Mouse (Mus musculus) T-helper 1 cell (primary cell): ENCODE results near the gene Pdhx.

ENCODE experiments used
- in situ Hi-C: fragments of 300-600 bp; cut with MboI, MseI; formaldehyde crosslinking; loops from one replicate; pipeline ENCODE4 v1.15.1; 2025; ENCODE audit warnings: high pct_unique_total_duplicates

Pdhx gene

DNA sequence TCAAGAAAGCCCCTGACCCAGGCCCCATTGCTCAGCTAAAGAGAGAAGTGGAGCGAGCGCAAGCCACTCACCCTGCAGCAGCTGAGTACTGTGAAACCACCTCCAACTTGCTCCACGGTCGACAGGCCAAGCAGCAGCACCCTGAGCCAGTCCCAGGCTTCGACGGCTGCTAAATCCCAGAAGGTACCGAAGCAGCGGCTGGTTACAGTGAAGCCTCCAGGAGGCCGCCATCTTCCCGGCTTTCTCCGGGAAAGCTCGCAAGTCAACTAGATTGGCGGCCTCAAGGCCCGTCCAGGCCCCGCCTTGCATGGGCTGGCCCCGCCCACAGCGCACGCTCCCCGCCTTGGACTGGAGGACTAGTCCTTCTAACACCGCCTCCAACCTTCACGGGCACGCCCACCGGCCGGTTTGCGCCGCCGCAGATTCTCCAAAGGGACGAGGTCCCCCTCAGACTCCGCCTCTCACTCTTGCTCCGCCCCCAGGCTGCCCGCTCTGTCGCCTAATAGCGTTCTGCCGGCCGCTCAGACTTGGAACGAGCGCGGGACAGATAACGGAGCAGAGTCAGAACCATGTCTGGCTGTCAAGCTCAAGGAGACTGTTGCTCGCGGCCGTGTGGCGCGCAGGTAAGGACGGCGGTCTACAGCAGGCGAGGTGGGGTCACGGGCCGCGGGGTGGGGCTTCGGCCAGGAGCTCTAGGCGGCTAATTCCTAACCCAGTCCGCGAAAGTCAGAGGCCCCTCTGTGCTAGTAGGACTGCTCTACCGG, at the start of gene Pdhx, which contains the start of gene Apip:
TSS of gene Pdhx (minus strand) at position 295 of the 764 bp plus-strand sequence.
TSS of gene Apip (plus strand) at position 457 of the 764 bp plus-strand sequence.
- in situ Hi-C loops: no loop called here

DNA sequence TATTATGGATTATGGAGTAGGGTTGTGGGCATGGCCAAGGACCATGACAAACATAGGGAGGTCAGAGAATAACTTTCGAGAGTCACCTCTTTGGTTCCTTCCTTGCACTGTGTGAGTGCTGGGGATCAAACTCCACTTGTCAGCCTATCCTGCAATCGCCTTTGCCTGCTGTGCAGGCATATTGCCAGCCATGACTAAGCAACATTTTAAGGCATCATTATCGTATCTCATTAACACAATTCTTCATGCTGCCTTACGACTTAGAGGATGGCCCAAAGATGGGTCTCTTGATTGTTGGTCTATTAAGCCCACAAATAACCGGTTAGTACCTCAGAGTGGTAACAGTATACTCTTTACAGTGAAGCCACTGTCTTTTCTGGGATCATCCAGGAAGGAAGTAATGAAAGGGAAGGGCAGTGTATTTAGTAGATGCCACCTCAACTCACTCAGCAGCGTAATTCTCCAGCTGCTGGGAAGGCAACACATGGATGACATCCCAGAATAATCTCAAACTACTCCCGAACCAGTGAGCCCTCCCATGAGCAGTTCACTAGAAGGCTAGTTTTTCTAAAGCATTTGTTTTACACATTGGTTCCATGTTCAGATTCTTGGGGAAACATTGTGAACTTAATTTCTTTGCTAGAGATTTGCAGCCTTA, 46.0 kb upstream of the Pdhx start:
- in situ Hi-C loops: no loop called here

DNA sequence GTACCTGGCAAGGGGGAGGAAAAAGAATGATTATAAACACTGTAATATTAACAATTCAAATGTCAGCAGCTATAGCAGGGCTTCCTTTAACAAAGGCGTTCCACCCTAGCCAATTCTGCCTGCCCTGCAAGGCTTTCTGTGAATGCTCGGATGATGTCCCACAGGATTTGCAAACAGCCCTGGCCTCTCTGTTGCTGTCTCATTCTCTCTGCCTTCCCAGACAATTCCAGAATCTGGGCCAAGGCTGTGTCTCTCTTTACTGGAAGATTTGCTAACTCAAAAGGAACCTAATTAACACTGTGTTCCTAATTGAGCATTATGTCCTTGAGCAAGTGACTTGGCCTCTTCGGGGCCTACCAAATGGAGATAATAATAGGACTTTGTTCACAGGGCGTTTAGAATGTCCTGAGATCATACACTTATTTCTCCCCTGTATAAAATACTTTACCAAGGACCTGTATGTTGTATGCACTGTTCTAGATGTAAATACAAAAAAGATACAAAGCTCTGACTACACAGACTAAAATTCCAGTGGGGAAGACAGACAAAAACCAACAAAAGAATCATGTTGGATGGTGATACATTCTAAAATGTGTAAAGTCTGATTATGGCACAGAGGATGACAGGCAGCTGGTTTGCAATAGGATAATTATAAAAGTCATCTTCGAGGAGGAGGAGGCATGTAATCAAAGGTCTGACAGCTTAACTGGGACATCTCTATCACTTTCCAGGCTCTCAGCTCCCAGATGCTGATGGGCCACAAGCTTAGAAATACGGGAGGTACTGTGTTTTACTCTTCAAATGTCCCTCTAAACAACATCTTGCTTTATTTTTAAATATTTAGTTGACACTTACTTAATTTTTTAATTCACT, 45.2 kb upstream of the Pdhx start:
- in situ Hi-C loops: no loop called here

DNA sequence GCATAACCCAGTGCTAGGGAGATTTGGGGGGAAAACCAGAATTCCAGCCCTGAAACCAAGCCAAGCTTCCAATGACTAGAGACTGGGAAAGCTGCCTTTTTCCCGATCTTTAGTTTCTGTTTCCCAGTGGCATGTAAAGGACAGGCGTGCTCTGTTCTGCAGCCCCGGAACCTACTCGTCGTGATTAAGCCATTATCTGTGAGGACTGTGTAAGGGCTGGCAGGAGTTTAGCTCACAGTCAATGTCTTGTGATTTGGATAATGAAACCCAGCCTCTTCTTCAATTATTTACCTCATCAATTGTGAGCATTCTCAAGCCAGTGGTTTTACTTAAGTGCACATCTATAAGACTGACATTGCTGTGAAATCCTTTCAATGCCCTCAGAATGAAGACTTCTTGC, 43.9 kb upstream of the Pdhx start:
- in situ Hi-C loops: no loop called here

DNA sequence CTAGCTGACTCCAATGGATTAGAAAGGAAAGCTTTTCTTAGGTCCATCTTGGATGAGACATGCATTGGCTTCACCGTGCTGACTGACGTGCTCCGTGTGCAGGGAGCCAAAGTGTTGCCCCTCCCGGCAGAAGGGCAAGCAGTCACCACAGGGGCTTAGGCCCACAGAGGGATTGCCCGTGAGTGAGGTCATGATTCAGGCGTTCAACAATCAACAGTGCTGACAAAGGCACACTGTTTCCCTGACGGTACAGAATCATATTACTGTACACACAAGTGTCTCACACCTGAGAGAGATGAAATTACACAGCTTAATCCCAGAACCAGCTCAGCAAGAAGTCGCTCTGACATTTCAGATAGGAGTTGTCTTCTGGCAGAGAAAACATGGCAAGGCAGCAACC, 38.4 kb upstream of the Pdhx start:
- in situ Hi-C loops: no loop called here

DNA sequence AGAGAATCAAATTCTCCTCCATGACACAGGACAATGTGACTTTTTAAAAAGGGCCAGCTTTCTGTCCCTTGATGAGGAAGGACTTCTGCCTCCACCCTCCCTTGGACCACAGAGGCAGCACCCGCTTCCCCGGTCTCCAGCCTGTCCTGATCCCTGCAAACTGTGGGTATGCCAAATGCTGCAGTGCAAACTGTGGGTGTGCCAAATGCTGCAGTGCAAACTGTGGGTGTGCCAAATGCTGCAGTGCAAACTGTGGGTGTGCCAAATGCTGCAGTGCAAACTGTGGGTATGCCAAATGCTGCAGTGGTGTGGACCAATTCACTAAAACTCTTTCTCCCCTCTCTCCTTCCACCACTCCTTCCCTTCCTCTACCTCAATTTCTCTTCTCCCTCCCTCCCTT, 32.9 kb upstream of the Pdhx start:
- in situ Hi-C loops: no loop called here

DNA sequence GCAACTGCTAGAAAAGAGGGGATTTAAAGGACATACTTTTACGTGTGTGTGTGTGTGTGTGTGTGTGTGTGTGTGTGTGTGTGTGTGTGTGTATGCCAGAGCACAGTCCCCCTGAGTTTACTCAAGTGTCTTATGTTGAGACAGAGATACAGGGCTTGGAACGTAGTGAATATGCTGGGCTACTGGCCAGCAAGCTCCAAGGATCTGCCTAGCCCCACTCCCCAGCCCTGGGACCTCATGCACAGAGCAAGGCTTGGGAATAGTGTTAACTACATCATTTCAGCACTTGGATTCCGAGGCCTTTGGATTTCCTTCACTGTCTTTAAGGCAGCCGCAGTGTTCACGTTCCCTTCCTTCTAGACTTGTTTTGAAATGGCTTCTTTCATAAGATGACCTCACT, 29.3 kb upstream of the Pdhx start:
- in situ Hi-C loops: no loop called here

DNA sequence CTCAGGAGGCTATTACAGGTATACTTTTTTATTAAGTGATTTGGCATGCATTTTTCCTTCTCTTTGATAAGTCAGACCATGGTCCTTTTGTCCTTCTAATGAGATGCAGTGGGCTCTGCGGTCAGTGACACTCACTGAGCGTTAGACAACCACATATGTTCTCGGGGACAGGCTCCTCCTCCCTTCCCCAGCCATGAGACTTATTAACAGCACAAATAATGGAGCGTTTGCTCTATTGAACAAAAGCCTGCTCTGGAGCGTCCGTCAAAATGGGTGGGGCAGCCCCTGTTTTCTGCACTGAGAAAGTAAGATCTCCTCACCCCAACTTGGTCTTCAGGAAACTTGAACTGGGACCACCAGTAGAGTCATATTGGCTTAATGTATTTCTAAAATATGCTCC, 16.2 kb upstream of the Pdhx start:
- in situ Hi-C loops: loop anchor here (5.0 to 10.0 kb wide), 2 partner anchors 258 to 415 kb away; no protein-coding TSS in a partner anchor

DNA sequence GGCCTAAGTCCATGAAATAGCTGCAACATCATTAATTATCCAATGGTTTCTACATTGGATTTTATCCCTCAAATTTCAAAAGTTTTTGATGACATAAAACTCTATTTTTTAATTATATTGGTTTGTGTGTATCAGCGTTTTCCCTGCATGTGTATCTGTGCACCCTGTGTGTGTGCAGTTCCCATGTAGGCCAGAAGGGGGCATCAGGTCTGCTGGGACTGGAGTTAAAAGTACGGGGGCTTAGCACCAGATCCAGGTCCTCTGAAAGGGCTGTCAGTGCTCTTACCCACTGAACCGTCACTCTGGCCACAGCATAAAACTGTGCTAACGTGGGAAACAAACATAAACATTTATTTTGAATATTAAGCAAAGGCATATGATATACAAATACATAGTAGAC, 14.8 kb upstream of the Pdhx start:
- in situ Hi-C loops: loop anchor here (5.0 to 10.0 kb wide), 2 partner anchors 259 to 413 kb away; no protein-coding TSS in a partner anchor

DNA sequence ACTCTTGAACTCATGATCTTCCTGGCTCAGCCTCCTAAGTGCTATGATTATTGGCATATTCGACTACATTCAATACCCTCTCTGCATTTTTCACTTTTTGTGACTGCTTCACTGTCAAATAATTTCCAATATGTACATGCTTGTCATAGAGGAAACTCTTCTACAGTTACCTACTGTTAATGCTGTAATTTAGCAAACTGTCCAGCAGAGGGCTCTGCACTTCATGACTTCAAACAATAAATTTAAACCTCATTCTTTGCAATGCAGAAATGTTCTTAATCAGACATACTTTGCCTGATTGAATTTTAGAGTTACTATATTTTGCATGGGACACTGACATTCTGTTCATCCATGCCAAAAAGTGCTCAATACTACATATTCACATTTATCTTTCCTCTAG, 13.1 kb upstream of the Pdhx start:
- in situ Hi-C loops: loop anchor here (5.0 to 10.0 kb wide), 2 partner anchors 261 to 412 kb away; no protein-coding TSS in a partner anchor

DNA sequence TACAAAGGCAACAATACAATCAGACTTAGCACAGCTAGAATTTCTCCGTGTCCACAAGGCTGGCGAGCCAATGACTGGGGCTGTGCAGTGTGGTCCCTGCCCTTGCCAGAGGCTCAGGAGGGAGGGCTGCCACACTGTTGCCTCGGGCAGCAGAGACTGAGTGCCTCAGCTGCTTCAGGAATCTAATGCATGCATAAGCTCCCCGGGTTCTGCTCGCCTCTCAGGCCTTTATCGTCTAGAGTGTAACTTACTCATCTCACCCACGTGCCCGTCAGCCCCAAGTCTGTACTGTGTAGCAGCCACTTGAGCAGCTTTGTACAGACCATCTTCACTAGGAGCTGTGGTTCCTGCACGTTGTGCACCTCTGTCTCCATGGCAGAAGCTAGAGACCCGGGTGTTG, 12.3 kb upstream of the Pdhx start:
- in situ Hi-C loops: loop anchor here (5.0 to 10.0 kb wide), 2 partner anchors 262 to 411 kb away; no protein-coding TSS in a partner anchor

DNA sequence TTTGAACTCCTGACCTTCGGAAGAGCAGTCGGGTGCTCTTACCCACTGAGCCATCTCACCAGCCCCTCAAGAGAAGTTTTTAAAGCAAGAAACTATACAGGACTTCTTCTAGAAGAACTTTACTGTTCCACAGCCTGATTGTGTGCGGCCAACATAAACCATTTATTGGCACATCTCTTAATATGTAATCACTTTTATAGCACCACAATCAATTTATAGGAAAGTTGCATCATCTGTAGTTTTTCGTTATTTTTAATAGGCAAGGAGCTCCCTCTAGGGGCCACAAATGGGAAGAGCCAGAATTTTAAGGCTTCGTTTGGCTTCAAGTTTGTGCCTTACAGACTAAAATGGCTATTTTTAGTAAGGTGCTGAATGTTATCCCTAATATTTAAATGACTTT, 11.1 kb upstream of the Pdhx start:
- in situ Hi-C loops: loop anchor here (10.0 kb wide), 1 partner anchor 410 kb away; no protein-coding TSS in a partner anchor

DNA sequence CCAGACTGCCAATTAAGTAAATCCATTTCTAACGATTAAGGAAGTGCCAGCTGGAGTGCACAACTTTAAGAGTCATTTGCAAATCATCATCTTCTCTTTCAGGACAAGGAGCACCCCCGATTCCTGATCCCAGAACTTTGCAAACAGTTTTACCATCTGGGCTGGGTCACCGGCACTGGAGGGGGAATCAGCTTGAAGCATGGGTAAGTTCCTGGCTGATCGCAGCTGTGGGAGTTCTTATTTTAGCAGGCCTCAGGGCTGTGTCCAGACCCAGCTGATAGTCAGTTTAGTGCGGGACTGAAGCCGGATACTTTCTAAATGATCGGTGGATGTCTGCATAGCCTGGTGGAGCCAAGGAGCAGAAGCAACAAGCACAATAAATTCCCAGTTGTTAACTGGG, 9.5 kb upstream of the Pdhx start:
- in situ Hi-C loops: loop anchor here (10.0 kb wide), 1 partner anchor 408 kb away; no protein-coding TSS in a partner anchor

DNA sequence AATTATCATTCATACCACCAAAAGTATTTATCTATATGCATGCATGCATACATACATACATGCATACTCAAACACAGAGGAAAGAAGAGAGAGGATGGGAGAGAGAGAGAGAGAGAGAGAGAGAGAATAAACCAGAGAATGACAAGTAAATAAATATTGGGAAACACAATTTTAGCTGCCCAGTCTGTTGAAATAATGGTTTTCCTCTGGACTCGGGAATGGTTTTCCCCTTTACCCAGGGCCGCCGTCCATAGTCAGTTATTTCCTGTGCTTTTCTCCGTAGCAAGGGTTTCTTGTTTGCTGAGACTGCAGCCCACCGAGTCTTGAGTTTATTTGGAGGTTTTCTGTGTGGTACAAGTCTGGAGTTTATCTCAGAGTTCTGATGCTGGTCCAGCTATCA, 8.4 kb upstream of the Pdhx start:
- in situ Hi-C loops: loop anchor here (10.0 kb wide), 1 partner anchor 407 kb away; no protein-coding TSS in a partner anchor

DNA sequence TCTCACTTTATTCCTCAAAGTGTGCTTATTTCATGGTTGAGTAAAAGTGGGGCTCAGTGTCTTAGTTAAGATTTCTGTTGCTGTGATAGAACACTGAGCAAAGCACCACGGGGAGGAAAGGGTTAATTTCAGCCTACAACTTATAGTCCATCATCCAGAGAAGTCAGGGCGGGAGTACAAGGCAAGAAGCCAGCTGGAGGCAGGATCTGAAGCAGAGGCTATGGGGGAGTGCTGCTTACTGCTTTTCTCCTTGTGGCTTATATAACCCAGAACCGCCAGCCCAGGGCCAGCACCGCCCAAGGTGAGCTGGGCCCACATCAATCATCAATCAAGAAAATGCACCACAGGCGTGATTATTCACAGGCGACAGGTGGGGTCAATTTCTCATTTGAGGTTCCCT, 7.8 kb upstream of the Pdhx start:
- in situ Hi-C loops: loop anchor here (10.0 kb wide), 1 partner anchor 406 kb away; no protein-coding TSS in a partner anchor

DNA sequence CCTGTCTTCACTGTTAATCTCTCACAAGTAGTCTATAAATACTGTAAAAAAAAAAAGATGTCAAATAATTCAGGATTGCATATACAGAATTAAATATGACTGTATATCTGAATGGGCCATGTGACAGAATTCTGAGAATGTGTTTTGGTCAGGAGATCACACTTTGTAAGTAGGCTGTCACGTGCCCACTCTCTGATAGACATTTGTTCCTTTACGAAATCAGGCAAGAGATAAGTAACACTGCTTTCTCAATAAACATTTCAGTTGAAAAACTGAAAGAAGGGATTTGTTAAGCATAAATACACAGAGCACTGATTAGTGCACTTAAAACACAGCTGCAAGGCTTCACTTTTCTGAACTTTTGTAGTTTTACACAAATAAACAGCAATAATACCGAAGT, 2.7 kb downstream of the Pdhx start:
- in situ Hi-C loops: no loop called here

DNA sequence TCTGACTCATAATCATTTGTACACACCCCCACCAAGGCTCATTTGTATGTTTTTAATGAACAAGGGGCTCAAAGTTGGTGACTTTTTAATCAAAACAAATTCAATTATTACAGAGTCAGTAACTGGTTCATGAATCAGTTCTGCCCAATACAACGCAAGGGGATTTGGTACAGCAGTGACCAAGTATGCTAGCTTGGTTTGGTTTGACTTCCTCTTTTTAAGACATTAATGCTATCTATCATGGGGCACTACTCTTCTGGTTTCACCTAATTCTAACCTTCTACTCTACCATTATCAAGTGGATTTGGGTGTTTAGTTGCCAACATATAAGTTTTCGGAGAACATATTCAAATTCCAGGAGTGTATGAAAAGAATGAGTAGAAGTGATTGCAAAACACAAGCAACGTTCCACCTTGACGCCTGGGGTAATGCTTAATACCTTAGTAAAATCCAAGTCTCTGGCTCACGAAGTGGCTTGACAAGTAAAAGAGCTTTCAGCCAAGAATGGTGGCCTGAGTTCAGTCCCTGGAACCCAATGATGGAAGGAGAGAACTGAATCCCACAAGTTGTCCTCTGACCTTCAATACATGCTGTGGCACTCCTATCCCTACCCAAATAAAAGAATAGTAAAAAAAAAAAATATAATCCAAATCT, 3.4 kb downstream of the Pdhx start:
- in situ Hi-C loops: no loop called here

DNA sequence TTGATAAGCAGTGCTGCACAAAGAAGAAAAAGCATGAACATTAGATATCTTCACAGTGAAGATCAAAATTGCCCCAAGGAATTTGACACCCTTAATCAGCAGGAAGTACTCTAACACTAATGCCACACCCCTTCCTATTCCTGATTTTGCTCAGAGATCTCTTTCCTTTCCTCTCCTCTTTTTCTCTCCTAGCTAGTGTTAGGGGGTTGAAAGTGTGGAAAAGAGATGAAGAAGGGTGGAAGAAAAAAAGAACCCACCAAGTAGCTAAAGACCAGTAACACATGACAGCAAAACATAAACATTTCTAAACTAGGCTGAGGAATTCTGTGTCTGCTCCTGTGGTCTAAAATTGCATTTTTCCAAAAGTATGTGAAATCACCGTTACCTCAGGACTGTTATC, 4.7 kb downstream of the Pdhx start:
- in situ Hi-C loops: no loop called here

DNA sequence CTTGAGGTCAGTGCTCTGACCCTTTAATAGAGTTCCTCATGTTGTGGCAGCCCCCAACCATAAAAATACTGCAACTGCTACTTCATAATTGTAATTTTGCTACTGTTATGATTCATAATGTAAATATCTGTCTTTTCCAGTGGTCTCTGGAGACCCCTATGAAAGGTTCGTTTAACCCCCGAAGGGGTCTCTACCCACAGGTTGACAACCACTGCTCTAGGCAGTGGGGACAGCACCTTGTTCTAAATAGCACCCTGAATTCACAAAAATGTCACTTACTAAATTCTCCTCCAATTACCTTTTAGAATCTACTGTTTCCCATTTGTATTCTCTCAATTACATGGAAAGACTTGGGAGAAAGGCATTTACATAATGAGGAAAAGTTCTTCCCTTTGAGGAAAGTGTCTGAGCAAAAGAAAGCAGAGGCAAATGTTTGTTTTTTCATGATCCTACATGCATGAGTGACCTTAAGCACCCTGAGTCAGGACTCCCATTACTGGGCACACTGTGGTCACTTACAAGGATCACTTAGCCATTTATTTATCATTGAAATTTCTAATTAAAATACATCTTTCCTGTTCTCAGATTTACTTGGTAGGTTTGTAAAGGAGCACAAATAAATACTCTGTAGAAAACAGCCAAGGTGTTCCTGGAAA, 5.6 kb downstream of the Pdhx start:
- in situ Hi-C loops: no loop called here

DNA sequence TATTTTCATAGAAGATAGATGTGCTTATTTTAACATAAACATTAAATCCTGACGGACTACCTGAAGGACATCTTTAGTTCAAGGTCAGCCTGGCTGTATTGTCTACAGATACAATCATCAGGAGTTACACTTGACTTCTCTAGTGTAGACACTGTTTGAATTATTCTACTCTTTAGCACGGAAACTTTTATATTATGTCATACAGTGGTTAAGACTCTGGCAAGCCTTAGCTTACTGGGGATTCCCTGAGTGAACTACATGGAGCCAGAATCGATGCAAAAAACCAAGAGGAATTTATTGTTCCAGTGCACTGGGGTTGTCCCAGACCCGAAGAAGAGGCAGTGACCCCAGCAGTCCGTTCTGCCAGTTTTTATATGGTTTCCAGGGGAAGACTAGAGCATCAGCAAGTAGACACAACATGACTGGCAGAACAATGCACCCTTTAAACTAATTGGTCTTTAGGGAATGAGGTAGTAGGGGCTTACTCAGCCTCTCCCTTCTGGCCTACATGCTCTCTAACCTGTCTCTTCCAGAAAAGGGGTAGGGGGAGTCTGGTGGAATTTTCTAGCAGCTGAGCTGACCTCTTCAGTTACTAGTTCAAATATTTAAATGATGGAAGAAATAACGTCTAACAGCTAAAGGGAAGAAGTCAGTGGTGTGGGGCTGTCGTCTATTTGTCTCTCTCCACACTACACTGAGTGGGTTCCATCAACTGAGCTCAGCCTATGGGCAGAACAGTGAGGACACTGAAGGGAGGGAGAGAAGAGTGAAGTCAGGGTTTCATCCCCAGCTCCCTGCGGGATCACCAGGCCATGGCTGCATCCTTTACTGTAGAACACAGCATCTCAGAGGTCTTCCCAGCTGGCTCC, 6.4 kb downstream of the Pdhx start:
- in situ Hi-C loops: no loop called here
